Mouse (Mus musculus): Measurements from ENCODE around the gene Mia2. TPM values are rescaled to one million over a fixed set of nuclear protein-coding genes. Genes with fewer than 3 reads are reported as not detected.
"Not testable (repeated sequence)": the region's sequence is repeated elsewhere in the genome, so short reads cannot be mapped to it uniquely, and the experiment has no call there.

Gene Mia2
- polyA plus RNA-seq (2015; fragmentation: Nextera tagmentation; extraction: Ambion mirVana): 32.8 and 33.7 TPM in 2 replicates

DNA sequence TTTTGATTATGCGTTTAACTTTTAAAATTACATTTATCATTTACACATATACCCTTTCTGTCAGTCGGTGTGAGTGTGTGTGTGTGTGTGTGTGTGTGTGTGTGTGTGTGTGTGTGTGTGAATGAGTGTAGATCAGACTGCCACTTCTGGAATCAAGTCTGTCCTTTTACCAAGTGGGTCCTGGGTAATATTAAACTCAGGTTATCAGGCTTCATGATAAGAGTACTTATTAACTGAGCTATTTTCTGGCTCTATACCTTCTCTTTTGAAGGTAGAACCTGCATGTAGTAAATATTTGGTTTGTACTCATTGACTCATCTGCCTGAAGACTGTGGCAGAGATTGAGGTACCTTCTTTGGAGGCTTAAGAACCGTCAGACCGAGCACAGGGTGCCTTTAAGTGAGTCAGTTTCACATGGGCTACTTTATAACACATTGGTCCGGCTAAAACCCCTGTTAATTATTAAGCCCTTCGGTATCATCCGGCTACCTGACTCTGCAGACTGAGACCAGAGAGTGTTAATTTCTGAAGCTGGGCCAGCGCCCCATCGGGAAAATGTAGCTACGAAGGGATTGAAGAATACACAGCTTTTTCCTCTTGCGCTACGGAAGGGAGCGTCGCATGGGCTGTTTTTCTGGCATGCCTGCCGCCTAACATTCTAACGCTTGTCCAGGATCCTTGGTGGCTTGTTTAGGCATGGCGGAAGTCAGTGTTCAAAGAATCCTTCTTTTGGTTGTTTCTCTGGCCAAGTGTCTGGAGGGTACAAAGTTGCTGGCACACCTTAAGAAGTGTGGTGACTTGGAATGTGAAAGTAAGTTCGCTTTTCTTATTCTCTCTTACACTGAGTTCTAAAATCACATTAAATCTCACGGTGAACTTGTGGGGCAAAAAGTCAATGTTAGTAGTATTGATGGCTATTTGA, at the start of gene Mia2:
Gene Mia2 (plus strand): TSS at position 696 of the 922 bp plus-strand sequence.
- H3K4me1 ChIP-seq (ENCODE audit: control insufficient read depth, insufficient read depth, low read depth, low read length): no peaks in the 10 kb centered on the region
- H3K27ac ChIP-seq (ENCODE audit: low read depth, low read length): no peak within 1 kb of the TSS
- H3K9me3 ChIP-seq (ENCODE audit: control insufficient read depth, low read length): no peaks in the 10 kb centered on the region
- 83% methylated on average over 19 of the region's 19 CpGs for WGBS
- no peaks in the 10 kb centered on the region for H3K27me3 ChIP-seq (replicated peaks; ENCODE audit: control insufficient read depth, insufficient read depth, low read length)
- no peak for ATAC-seq
- H3K4me3 ChIP-seq (ENCODE audit: low read length): no peak within 1 kb of the TSS
- H3K4me2 ChIP-seq (ENCODE audit: low read length): no peak within 1 kb of the TSS
- no peaks in the 10 kb centered on the region for H3K36me3 ChIP-seq (ENCODE audit: control insufficient read depth, insufficient read depth, low read length)
- H3K9ac ChIP-seq (ENCODE audit: low read depth, low read length): no peak within 1 kb of the TSS

DNA sequence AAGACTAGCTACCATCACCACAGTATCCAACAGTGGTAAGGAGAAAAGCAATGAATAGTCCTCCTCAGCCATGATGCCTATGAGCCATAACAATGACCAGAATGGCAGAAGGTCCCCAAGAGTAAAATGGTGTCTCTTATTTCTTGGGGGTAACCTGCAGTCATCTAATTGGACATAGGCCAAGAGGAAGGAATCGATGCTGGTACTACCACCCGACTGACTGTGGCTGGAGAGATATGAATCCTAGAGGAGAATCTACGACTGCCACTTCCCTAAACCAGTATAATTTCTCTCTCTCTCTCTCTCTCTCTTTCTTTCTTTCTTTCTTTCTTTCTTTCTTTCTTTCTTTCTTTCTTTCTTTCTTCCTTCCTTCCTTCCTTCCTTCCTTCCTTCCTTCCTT, 43.1 kb upstream of the Mia2 start:
- H3K36me3 ChIP-seq (ENCODE audit: control insufficient read depth, insufficient read depth, low read length): peaks cover 6% of the 10 kb centered on the region; the same call in 1 of the 2 replicates
- no peak overlapping the region for H3K27ac ChIP-seq (ENCODE audit: low read depth, low read length)
- 92% methylated on average over 3 of the region's 3 CpGs for WGBS
- no peak overlapping the region for H3K4me3 ChIP-seq (ENCODE audit: low read length)
- no peaks in the 10 kb centered on the region for H3K27me3 ChIP-seq (replicated peaks; ENCODE audit: control insufficient read depth, insufficient read depth, low read length)
- H3K4me2 ChIP-seq (ENCODE audit: low read length): no peak overlapping the region
- ATAC-seq: no peak
- H3K4me1 ChIP-seq (ENCODE audit: control insufficient read depth, insufficient read depth, low read depth, low read length): no peaks in the 10 kb centered on the region
- no peaks in the 10 kb centered on the region for H3K9me3 ChIP-seq (ENCODE audit: control insufficient read depth, low read length)
- H3K9ac ChIP-seq (ENCODE audit: low read depth, low read length): no peak overlapping the region

DNA sequence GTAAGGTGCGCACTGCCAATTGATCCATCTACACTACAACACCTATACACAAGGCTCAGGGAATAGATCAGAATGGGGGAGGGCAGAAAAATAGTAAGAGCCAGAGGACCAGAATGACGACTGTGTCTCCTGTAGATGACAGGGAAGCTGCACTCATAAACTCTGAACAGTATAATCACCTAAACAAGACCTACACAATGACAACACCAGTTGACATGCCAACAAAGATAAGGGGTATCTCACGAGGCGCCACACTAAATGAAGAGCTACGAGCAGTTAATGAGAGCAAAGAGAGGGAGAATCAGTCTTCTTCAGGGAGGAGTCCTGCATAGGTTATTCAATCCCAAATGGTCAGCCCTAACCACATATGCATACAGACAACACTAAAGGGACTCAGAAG, 42.4 kb upstream of the Mia2 start:
- 97% methylated on average over 5 of the region's 5 CpGs for whole genome bisulfite sequencing
- peaks cover 5% of the 10 kb centered on the region; the same call in 1 of the 2 replicates for H3K36me3 ChIP-seq (ENCODE audit: control insufficient read depth, insufficient read depth, low read length)
- ATAC-seq: no peak
- H3K4me1 ChIP-seq (ENCODE audit: control insufficient read depth, insufficient read depth, low read depth, low read length): peaks cover 3% of the 10 kb centered on the region; the same call in 1 of the 2 replicates
- H3K9ac ChIP-seq (ENCODE audit: low read depth, low read length): no peak overlapping the region
- H3K27me3 ChIP-seq (replicated peaks; ENCODE audit: control insufficient read depth, insufficient read depth, low read length): no peaks in the 10 kb centered on the region
- H3K4me3 ChIP-seq (ENCODE audit: low read length): no peak overlapping the region
- no peak overlapping the region for H3K4me2 ChIP-seq (ENCODE audit: low read length)
- H3K9me3 ChIP-seq (ENCODE audit: control insufficient read depth, low read length): no peaks in the 10 kb centered on the region
- no peak overlapping the region for H3K27ac ChIP-seq (ENCODE audit: low read depth, low read length)

DNA sequence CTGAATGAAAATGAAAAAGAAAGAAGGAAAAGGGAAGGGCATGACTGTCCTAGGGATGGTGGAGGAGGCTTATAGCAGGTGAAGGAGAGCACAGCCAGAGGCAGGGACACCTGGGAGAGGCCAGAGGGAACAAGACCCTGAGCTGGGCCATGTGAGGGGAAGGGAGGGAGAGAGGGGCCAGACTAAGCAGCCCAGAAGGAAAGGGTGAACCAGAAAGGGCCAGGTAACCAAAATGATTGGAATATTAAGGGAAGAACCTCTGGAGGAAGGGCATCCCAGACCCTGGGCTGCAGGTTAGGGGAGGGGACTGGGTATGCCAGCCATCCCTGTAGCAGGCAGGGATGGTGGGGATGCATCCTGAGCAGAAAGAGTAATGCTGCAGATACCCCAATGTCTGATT, 41.6 kb upstream of the Mia2 start:
- Histone ChIP-seq H3K27ac (ENCODE audit: low read depth, low read length) (no peak overlapping the region), H3K36me3 (ENCODE audit: control insufficient read depth, insufficient read depth, low read length) (peaks cover 4% of the 10 kb centered on the region; the same call in 1 of the 2 replicates), H3K4me1 (ENCODE audit: control insufficient read depth, insufficient read depth, low read depth, low read length) (peaks cover 3% of the 10 kb centered on the region), H3K4me2 (ENCODE audit: low read length) (no peak overlapping the region), H3K9ac (ENCODE audit: low read depth, low read length) (no peak overlapping the region), H3K9me3 (ENCODE audit: control insufficient read depth, low read length) (no peaks in the 10 kb centered on the region), H3K27me3 (replicated peaks; ENCODE audit: control insufficient read depth, insufficient read depth, low read length) (no peaks in the 10 kb centered on the region), H3K4me3 (ENCODE audit: low read length) (no peak overlapping the region)
- ATAC-seq: no peak

DNA sequence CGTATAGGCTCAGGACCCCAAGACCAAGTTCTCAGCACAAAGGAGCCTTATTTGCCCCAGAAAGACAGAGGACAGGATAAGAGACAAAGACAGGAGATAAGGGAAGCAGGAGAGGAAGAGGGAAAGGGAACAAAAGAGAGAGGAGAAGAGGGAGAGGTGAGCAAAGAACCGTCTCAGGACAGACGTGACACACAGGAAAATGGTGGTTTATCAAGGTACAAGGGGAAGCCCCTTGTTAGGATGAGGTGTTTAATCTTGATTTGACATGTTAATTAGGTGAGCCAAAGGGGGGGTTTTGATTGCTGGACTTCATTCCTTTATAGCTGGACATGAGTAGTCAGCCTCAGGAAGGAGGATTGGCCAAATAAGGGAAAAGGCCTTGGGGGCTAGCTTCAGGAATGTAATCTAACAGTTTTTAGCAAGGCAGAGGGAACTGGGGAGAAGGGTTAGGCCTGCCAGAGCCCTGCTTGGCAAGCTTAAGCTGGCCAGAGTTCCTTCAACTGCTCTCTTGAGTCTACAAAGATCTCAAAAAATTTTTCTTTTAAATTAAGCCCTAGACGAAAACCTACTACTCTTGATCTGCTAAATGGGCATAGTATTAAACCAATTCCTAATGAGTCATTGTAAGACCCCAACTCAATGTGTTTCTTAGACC, 40.3 kb upstream of the Mia2 start:
- H3K9me3 ChIP-seq (ENCODE audit: control insufficient read depth, low read length): no peaks in the 10 kb centered on the region
- peaks cover 16% of the 10 kb centered on the region for H3K4me1 ChIP-seq (ENCODE audit: control insufficient read depth, insufficient read depth, low read depth, low read length)
- H3K4me3 ChIP-seq (ENCODE audit: low read length): no peak overlapping the region
- peaks cover 4% of the 10 kb centered on the region; the same call in 1 of the 2 replicates for H3K36me3 ChIP-seq (ENCODE audit: control insufficient read depth, insufficient read depth, low read length)
- 88% methylated on average over 4 of the region's 4 CpGs for WGBS
- H3K9ac ChIP-seq (ENCODE audit: low read depth, low read length): no peak overlapping the region
- H3K27ac ChIP-seq (ENCODE audit: low read depth, low read length): no peak overlapping the region
- ATAC-seq: no peak
- H3K4me2 ChIP-seq (ENCODE audit: low read length): no peak overlapping the region
- no peaks in the 10 kb centered on the region for H3K27me3 ChIP-seq (replicated peaks; ENCODE audit: control insufficient read depth, insufficient read depth, low read length)

DNA sequence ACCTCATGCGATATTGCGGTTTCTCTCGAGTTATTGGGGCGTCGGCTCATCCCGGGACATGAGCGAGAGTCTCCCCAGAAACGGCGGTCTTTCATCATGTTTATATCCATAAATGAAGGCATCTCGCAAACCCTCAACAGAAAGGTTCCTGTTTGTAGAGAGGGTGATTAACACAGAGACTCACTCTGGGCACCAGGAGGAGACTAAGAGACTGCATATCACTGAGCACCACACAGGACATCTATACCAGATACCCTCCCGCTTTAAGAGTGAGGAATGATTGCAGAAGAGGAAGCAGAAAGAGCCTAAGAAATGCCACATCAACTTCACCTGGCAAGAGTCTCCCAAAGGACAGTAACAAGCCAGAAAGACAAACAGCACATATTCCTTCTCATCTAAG, 39.4 kb upstream of the Mia2 start:
- no peak overlapping the region for H3K4me3 ChIP-seq (ENCODE audit: low read length)
- H3K9ac ChIP-seq (ENCODE audit: low read depth, low read length): no peak overlapping the region
- no peaks in the 10 kb centered on the region for H3K9me3 ChIP-seq (ENCODE audit: control insufficient read depth, low read length)
- H3K36me3 ChIP-seq (ENCODE audit: control insufficient read depth, insufficient read depth, low read length): 0 out of 2 replicates have a peak, but pooled peaks cover 4% of the 10 kb centered on the region
- no peaks in the 10 kb centered on the region for H3K27me3 ChIP-seq (replicated peaks; ENCODE audit: control insufficient read depth, insufficient read depth, low read length)
- no peak overlapping the region for H3K27ac ChIP-seq (ENCODE audit: low read depth, low read length)
- 98% methylated on average over 11 of the region's 11 CpGs for WGBS
- no peak overlapping the region for H3K4me2 ChIP-seq (ENCODE audit: low read length)
- ATAC-seq: no peak
- peaks cover 17% of the 10 kb centered on the region for H3K4me1 ChIP-seq (ENCODE audit: control insufficient read depth, insufficient read depth, low read depth, low read length)

DNA sequence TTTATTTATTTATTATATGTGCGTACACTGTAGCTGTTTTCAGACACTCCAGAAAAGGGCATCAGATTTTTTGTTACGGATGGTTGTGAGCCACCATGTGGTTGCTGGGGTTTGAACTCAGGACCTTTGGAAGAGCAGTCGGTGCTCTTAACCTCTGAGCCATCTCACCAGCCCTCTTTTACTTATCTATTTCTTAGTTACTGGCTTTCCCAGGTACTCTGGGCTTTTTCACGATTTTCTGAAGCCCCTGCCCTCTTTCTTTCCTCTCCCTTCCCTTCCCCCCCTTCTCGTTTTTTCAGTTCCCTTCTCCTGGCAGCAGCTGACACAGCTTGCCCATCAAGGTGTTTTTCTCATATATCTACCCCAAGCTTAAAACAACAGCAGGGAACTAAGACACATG, 37.4 kb upstream of the Mia2 start:
- H3K27ac ChIP-seq (ENCODE audit: low read depth, low read length); H3K4me3 ChIP-seq (ENCODE audit: low read length); H3K27me3 ChIP-seq (replicated peaks; ENCODE audit: control insufficient read depth, insufficient read depth, low read length); H3K9me3 ChIP-seq (ENCODE audit: control insufficient read depth, low read length); ATAC-seq; H3K4me2 ChIP-seq (ENCODE audit: low read length); H3K9ac ChIP-seq (ENCODE audit: low read depth, low read length); H3K36me3 ChIP-seq (ENCODE audit: control insufficient read depth, insufficient read depth, low read length): not testable (repeated sequence)
- 91% methylated on average over 5 of the region's 5 CpGs for WGBS
- H3K4me1 ChIP-seq (ENCODE audit: control insufficient read depth, insufficient read depth, low read depth, low read length): peaks cover 17% of the 10 kb centered on the region

DNA sequence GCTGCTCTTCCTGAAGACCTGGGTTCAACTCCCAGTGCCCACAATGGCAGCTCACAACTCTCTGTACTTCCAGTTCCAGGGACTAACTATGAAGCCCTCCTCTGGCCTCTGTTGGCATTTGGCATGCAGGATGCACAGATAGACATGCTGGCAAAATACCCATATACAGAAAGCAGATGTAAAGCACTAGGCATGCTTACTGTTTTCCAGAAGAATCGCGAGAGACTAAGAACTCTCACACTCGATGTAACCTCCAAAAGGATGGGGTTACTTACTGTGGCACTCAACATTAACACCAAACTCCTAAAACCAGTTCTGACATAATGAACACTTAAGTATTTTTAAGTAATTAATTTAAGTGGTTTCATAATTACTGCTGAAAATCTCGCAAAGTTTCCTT, 35.3 kb upstream of the Mia2 start:
- H3K4me3 ChIP-seq (ENCODE audit: low read length): peak overlapping the region; percentile 85
- peaks cover 17% of the 10 kb centered on the region for H3K4me1 ChIP-seq (ENCODE audit: control insufficient read depth, insufficient read depth, low read depth, low read length)
- H3K9ac ChIP-seq (ENCODE audit: low read depth, low read length): peak overlapping the region; percentile 94
- no peaks in the 10 kb centered on the region for H3K27me3 ChIP-seq (replicated peaks; ENCODE audit: control insufficient read depth, insufficient read depth, low read length)
- H3K9me3 ChIP-seq (ENCODE audit: control insufficient read depth, low read length): no peaks in the 10 kb centered on the region
- ATAC-seq: no peak
- WGBS: 63% methylated on average over 4 of the region's 4 CpGs
- peak overlapping the region; percentile 98 for H3K27ac ChIP-seq (ENCODE audit: low read depth, low read length)
- peak overlapping the region; percentile 71 for H3K4me2 ChIP-seq (ENCODE audit: low read length)
- 0 out of 2 replicates have a peak, but pooled peaks cover 4% of the 10 kb centered on the region for H3K36me3 ChIP-seq (ENCODE audit: control insufficient read depth, insufficient read depth, low read length)

DNA sequence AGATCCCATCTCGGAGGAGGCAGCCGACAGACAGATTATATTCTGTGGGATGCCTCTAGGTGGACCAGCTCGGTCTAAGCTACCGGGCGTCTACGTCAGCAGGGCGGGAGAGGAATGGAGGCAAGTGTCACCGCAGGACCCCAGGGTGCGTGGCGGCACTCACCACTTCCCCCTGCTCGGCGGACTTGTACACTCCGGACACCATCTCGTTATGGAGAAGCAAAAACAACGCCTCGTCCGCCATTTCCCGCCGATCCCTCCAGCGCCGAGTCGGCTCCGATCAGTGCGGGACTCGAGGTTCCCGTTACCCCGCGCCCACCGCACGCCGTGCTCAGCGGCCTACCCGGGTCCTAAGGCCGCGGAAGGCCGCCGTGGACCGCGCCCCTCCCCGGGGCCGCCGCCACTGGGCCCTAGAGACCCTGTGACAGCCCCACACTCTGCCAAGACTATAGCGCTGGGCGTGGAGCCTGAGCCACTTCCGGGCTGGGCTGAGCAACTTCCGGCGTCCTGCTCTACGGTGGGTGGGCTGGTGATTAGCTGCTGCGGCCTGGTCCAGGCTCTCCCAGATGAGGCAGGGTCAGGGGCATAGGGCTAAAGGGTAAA, 34.5 kb upstream of the Mia2 start, which contains the start of gene Trappc6b:
Gene Trappc6b (minus strand): TSS at position 480 of the 603 bp plus-strand sequence.
- under 1% methylated on average over 43 of the region's 49 CpGs for WGBS
- Histone ChIP-seq H3K4me2 (ENCODE audit: low read length) (peak within 1 kb of the TSS; percentile 71), H3K36me3 (ENCODE audit: control insufficient read depth, insufficient read depth, low read length) (0 out of 2 replicates have a peak, but pooled peaks cover 3% of the 10 kb centered on the region)

More for the DNA sequence above, 34.5 kb upstream of the Mia2 start, which contains the start of gene Trappc6b:
- peaks cover 19% of the 10 kb centered on the region for H3K4me1 ChIP-seq (ENCODE audit: control insufficient read depth, insufficient read depth, low read depth, low read length)
- H3K27ac ChIP-seq (ENCODE audit: low read depth, low read length): peak within 1 kb of the TSS; percentile 98
- peak within 1 kb of the TSS; percentile 85 for H3K4me3 ChIP-seq (ENCODE audit: low read length)
- peak within 1 kb of the TSS; percentile 94 for H3K9ac ChIP-seq (ENCODE audit: low read depth, low read length)
- ATAC-seq: peak; percentile 98
- H3K27me3 ChIP-seq (replicated peaks; ENCODE audit: control insufficient read depth, insufficient read depth, low read length): no peaks in the 10 kb centered on the region
- no peaks in the 10 kb centered on the region for H3K9me3 ChIP-seq (ENCODE audit: control insufficient read depth, low read length)
